17 mouse cellular contexts compared by ENCODE assay signal in genomic region chr4:131796312-131797080, GRCm38 (mm10). TPM values are rescaled to one million over a fixed set of nuclear protein-coding genes. Genes with fewer than 3 reads are reported as not detected.
A peak's percentile ranks its signal among the peaks of the same experiment; 100 is the strongest.
DNase-seq lines count a peak whose midpoint lies in the region; ATAC-seq and TF ChIP-seq lines count a peak whose summit lies in the region.
"Had no signal": no experiment of that assay in that cellular context is flagged by ENCODE, and none has a peak within 500 bp of the region (broad histone marks: within the 10 kb centered on the region; RNA-seq: fewer than 3 reads in every experiment).

No protein-coding gene starts in this region.

- intact Hi-C loops in heart, postnatal 36 days (cut with DNase I), result loop anchor here (5.0 kb wide), 1 partner anchor 824 kb away; no protein-coding TSS in a partner anchor

- no peak overlapping the region for H3K4me3 ChIP-seq in hindbrain, postnatal 0 days (ENCODE audit: low read length)
- H3K4me3 ChIP-seq in hindbrain, embryonic 12.5 days, result no peak overlapping the region
- no peak overlapping the region for H3K4me3 ChIP-seq in liver, embryonic 11.5 days (ENCODE audit: low read depth, low read length)
- H3K4me3 ChIP-seq: embryonic facial prominence, embryonic 15.5 days; limb, embryonic 10.5 days; megakaryocyte, embryonic 14.5 days had no signal

- no peaks in the 10 kb centered on the region for H3K4me1 ChIP-seq in hindbrain, postnatal 0 days (ENCODE audit: insufficient read depth, low read length)
- 0 out of 2 replicates have a peak, but pooled peaks cover 7% of the 10 kb centered on the region for H3K4me1 ChIP-seq in hindbrain, embryonic 12.5 days
- H3K4me1 ChIP-seq in liver, embryonic 11.5 days (replicated peaks; ENCODE audit: control insufficient read depth, insufficient read depth, low read length), result no peaks in the 10 kb centered on the region
- H3K4me1 ChIP-seq: embryonic facial prominence, embryonic 15.5 days; megakaryocyte, embryonic 14.5 days had no signal

- peak; percentile 93 for DNase-seq in heart, adult 11 months
- no peak for DNase-seq in heart, postnatal 4 days
- DNase-seq in hindbrain, postnatal 0 days (ENCODE audit: low spot score), result peak; percentile 29
- peak; percentile 66 for DNase-seq in brain, embryonic 14.5 days (ENCODE audit: low read depth)
- peak; percentile 13 to 19 for DNase-seq in heart, postnatal 36 days
- no peak for DNase-seq in liver, embryonic 11.5 days (ENCODE audit: low spot score)
- no peak for DNase-seq in right cerebral cortex, adult 2 months (ENCODE audit: low spot score in 2 of 2)
- DNase-seq: cerebellum, postnatal 36 days; kidney, adult 9 months; kidney, postnatal 25 days; lung, adult 2 months; retina, postnatal 1 day had no signal

- no peak overlapping the region for H3K9ac ChIP-seq in hindbrain, postnatal 0 days (replicated peaks; ENCODE audit: low read length)
- H3K9ac ChIP-seq in hindbrain, embryonic 12.5 days, result no peak overlapping the region
- H3K9ac ChIP-seq in liver, embryonic 11.5 days (ENCODE audit: low read depth, low read length), result no peak overlapping the region
- H3K9ac ChIP-seq: embryonic facial prominence, embryonic 15.5 days had no signal

- no peak overlapping the region for H3K27ac ChIP-seq in hindbrain, postnatal 0 days
- no peak overlapping the region for H3K27ac ChIP-seq in hindbrain, embryonic 12.5 days
- H3K27ac ChIP-seq in liver, embryonic 11.5 days (ENCODE audit: low read depth, low read length), result no peak overlapping the region
- H3K27ac ChIP-seq: embryonic facial prominence, embryonic 15.5 days; limb, embryonic 10.5 days; stomach, postnatal 0 days had no signal

- no peak for TF ChIP-seq CTCF in hindbrain, postnatal 0 days (IDR thresholded peaks at IDR 0.05; ENCODE audit: low read depth)
- TF ChIP-seq CTCF in brain, embryonic 14.5 days (IDR thresholded peaks at IDR 0.05; ENCODE audit: borderline replicate concordance, extremely low read depth, insufficient read depth, insufficient read length), result no peak

- no peaks in the 10 kb centered on the region for H3K27me3 ChIP-seq in hindbrain, postnatal 0 days (ENCODE audit: insufficient read depth, low read length)
- H3K27me3 ChIP-seq in hindbrain, embryonic 12.5 days, result no peaks in the 10 kb centered on the region
- H3K27me3 ChIP-seq in liver, embryonic 11.5 days (replicated peaks; ENCODE audit: control insufficient read depth, insufficient read depth, low read length), result no peaks in the 10 kb centered on the region
- H3K27me3 ChIP-seq: embryonic facial prominence, embryonic 15.5 days had no signal

- H3K9me3 ChIP-seq in hindbrain, postnatal 0 days (ENCODE audit: low read length), result no peaks in the 10 kb centered on the region
- H3K9me3 ChIP-seq in hindbrain, embryonic 12.5 days (replicated peaks), result no peaks in the 10 kb centered on the region
- no peaks in the 10 kb centered on the region for H3K9me3 ChIP-seq in liver, embryonic 11.5 days (ENCODE audit: control insufficient read depth, low read length)
- H3K9me3 ChIP-seq: embryonic facial prominence, embryonic 15.5 days; limb, embryonic 10.5 days; megakaryocyte, embryonic 14.5 days had no signal

- H3K36me3 ChIP-seq in hindbrain, postnatal 0 days (ENCODE audit: insufficient read depth, low read length), result no peaks in the 10 kb centered on the region
- 0 out of 2 replicates have a peak, but pooled peaks cover 2% of the 10 kb centered on the region for H3K36me3 ChIP-seq in hindbrain, embryonic 12.5 days
- H3K36me3 ChIP-seq in liver, embryonic 11.5 days (ENCODE audit: control insufficient read depth, insufficient read depth, low read length), result no peaks in the 10 kb centered on the region
- H3K36me3 ChIP-seq: limb, embryonic 10.5 days had no signal

- ATAC-seq in hindbrain, postnatal 0 days, result 0 out of 2 replicates have a peak, but pooled peaks have one; percentile 19
- no peak for ATAC-seq in hindbrain, embryonic 12.5 days (ENCODE audit: low FRiP score)
- ATAC-seq in liver, embryonic 11.5 days (replicated peaks; ENCODE audit: low FRiP score), result no peak

- 50% methylated on average over 14 of the region's 14 CpGs for WGBS in hindbrain, postnatal 0 days
- WGBS in hindbrain, embryonic 12.5 days, result 82% methylated on average over 14 of the region's 14 CpGs
- WGBS in liver, embryonic 11.5 days, result 71% methylated on average over 14 of the region's 14 CpGs

- TF ChIP-seq POLR2A in brain, embryonic 14.5 days (IDR thresholded peaks at IDR 0.05; ENCODE audit: borderline replicate concordance, extremely low read depth, insufficient read depth, insufficient read length, poor library complexity, severe bottlenecking), result no peak

- H3K4me2 ChIP-seq in hindbrain, postnatal 0 days (ENCODE audit: low read depth, low read length), result no peak overlapping the region
- H3K4me2 ChIP-seq in hindbrain, embryonic 12.5 days (replicated peaks), result no peak overlapping the region
- H3K4me2 ChIP-seq in liver, embryonic 11.5 days, result no peak overlapping the region
- H3K4me2 ChIP-seq: embryonic facial prominence, embryonic 15.5 days had no signal

RNA-seq across cellular contexts. Expression of gene Ptpru, which starts 41.6 kb away (rescaled TPM):
- total RNA-seq in heart, postnatal 4 days (2021), result 1 to 10 TPM; 2.1 to 3.6 TPM
- 31.2 and 35.9 TPM in 2 replicates for total RNA-seq in hindbrain, postnatal 0 days (2014; rRNA removed)
- 17.3 and 20.0 TPM in 2 replicates for polyA plus RNA-seq in hindbrain, postnatal 0 days (2015; fragmentation: Nextera tagmentation; extraction: Ambion mirVana)
- polyA plus RNA-seq in hindbrain, embryonic 12.5 days (2016; fragmentation: Nextera tagmentation; extraction: Ambion mirVana), result 22.7 and 30.2 TPM in 2 replicates
- polyA plus RNA-seq in brain, embryonic 14.5 days (2012; rRNA removed), result 35.7 and 37.2 TPM in 2 replicates
- total RNA-seq in heart, postnatal 36 days (2021), result 1 to 10 TPM; 4.3 to 5.9 TPM
- 5.8 and 6.1 TPM in 2 replicates for polyA plus RNA-seq in liver, embryonic 11.5 days (2014; fragmentation: Nextera tagmentation; extraction: Ambion mirVana)

RNA-seq across cellular contexts. Expression of gene Mecr, which starts 46.8 kb away (rescaled TPM):
- 10 to 100 TPM; 22.4 to 25.2 TPM for total RNA-seq in heart, postnatal 4 days (2021)
- 21.5 and 30.8 TPM in 2 replicates for total RNA-seq in hindbrain, postnatal 0 days (2014; rRNA removed)
- polyA plus RNA-seq in hindbrain, postnatal 0 days (2015; fragmentation: Nextera tagmentation; extraction: Ambion mirVana), result 33.8 TPM in 2 replicates
- 40.1 and 44.6 TPM in 2 replicates for polyA plus RNA-seq in hindbrain, embryonic 12.5 days (2016; fragmentation: Nextera tagmentation; extraction: Ambion mirVana)
- 28.8 and 34.4 TPM in 2 replicates for polyA plus RNA-seq in brain, embryonic 14.5 days (2012; rRNA removed)
- total RNA-seq in heart, postnatal 36 days (2021), result 10 to 100 TPM; 28.2 TPM
- polyA plus RNA-seq in liver, embryonic 11.5 days (2014; fragmentation: Nextera tagmentation; extraction: Ambion mirVana), result 59.3 and 64.4 TPM in 2 replicates

Comparison
In these comparisons a context has a peak if more than half of its experiments do, and no peak if none do; other contexts are left out.
1. DNase-seq: peak in heart, adult 11 months (single experiment), hindbrain, postnatal 0 days (single experiment), brain, embryonic 14.5 days (single experiment) and heart, postnatal 36 days (2 of 2); none in heart, postnatal 4 days (single experiment), liver, embryonic 11.5 days (single experiment) and right cerebral cortex, adult 2 months (0 of 2).